Mouse (Mus musculus) kidney, postnatal 14 days (tissue): Measurements from ENCODE around the gene Aldoart1.

Experiments
- DNase-seq: peaks from one replicate; pipeline ENCODE4 v3.0.0; 2022; ENCODE audit warnings: mixed read lengths

The Aldoart1 gene

DNA sequence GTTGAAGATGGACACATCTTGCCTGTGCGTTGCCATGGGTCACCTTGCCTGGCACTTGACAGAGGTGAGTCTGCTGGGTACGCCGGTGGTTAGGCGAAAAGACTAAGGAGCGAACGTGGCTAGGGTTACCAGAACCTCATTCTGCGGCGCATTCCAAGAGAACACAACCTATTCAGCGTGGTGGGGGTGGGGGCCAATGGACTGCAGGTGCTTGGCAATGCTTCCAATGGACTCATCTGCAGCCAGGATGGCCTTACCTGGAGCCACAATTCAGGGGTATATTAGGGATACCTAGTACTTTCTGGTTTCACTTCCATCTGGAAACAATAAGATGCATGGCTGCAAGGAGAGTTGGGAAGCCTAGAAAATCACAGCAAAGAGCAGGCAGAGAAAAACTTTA, at the start of gene Aldoart1:
Aldoart1 (minus strand) TSS at position 101 of the 400 bp plus-strand sequence.
- no peak for DNase-seq

DNA sequence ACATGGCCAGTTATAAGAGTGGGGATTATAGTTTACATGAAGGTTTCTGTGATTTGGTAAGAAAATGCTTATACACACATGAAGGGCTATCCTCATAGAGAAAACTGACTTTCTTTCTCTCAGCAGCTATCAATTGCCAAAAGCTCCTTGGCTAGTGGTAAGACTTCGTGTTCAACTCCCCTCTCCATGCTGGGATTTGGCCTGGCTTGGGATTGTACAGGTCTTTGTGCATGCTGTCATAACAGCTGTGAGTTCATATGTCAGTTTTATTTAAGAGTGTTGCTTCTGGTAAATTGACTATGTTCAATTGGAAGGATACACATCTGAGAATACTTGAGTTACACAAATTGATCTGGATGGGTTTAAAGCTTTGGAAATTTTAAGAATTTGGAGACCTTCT, 49.1 kb upstream of the Aldoart1 start:
- no peak for DNase-seq

DNA sequence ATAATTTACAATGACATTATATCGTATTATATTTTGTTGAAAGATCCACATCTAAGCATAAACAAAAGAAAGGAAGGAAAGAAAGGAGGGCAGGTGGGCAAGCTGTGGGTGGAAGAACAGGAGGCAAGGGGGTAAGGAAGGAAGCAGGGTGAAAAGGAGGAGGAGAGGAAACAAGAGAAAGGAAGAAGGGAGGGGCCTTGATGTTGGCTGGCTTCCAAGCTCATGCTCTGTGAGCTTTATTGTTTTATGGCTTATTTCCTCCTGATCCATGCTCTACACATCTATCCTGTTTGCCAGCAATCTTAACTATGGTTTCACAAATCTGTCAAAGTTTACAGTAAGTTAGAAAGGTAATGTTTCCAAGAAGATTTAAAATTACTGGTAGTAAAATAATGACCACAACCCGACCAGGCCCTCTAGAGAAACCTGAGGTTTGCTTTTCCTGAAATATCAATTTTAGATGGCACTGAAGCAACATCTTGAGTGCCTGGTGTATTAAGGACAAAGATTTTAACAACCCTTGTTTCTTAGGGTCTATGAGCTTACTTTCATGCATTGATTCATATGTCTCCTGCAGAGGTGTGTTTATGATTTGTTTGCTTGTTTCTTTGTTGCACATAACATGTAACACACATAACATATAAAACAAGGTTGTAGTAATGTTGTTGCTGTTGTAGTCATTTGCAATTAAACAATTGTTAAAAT, 13.1 kb upstream of the Aldoart1 start:
- DNase-seq, result peak; percentile 5

DNA sequence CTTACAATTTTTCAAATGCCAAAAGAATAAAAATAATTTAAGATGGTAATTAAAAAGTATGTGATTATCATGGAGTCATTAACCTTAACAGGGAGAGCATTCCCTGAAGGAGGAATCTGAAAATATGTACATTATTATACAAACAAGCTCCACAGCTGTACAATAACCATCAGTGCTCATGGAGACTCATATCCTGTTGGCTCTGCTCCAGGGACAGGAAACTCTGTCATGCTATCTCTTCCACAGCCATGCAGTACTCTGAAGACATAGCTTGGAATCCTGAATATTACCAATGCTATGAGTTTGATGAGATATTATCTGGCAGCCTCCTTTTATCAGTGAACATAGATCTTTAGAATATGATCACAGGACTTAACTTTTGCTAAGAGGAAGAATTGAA, 8.2 kb downstream of the Aldoart1 start:
- no peak for DNase-seq

DNA sequence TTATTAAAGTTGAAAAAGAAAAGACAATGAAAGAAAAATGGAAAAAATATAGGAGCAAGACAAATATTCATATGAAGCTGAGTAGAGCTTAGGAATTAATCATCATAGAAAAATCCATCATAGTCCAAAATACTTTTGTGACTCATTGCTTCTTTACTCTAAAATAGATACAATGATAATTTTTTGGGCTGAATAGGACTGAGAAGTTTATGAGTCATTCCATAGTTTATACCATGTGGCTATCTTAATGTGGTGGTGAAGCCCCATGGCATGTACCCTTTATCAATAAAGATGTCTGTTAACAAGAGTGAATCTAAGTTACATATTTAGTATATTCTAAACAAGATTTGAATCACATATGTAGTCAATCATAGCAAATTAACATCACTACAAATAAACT, 9.4 kb downstream of the Aldoart1 start:
- no peak for DNase-seq

DNA sequence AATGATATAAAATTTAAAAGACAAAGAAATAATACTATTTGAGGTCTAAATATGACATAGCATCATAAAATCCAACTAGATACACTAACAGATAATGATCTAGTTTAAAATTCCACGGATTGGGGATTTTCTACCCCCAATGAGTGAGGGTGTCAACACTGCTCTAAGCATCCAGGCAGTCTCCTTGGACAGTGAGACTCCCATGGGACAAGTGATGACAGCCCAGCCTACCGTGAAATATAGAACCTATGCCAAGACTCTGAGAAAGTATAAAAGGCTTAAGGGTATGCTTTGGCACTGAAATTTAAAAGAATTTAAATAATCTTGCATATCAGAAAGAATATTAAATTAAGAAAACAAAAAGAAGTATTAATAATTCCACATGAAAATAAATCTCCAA, 16.0 kb downstream of the Aldoart1 start:
- no peak for DNase-seq

DNA sequence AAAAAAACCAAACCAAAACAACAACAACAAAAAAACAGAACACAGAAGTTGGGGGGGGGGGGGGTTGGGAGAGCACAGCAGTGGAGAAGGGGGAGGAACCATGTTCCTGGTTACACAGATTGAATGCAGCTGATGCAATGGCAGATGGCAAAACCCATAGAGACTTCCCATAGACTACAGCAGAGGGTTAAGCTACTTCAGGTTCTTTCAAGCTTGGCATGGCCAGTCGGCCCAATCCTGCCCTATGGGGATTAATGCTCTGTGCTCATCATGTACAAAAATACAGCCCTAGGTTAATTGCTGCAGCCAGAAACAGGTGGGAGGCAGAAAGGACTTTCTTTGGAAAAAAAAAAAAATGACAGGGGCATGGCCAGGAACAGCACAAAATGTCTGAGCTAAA, 17.0 kb downstream of the Aldoart1 start:
- DNase-seq, result no peak

DNA sequence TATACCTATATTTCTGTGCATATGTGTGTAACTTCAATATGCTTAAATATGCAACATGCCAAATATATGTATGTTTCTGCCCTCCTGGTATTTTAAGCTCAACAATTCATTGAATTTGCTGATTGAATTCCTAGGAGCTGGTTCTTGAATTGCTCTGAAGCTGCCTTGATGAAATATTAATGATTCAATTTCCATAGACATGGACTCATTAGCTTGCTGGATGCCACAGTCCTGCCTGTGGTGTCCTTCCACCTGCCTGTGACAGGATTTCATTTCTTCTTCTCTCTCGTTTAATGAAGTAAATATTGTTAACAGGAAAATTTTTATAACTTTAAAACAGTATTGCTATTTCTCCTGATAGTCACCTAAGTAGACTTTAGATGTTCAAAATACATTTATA, 51.6 kb downstream of the Aldoart1 start:
- no peak for DNase-seq
